Mouse (Mus musculus): ENCODE data around the gene Hist1h2ah. TPM values are rescaled to one million over a fixed set of nuclear protein-coding genes. Genes with fewer than 3 reads are reported as not detected.
A peak's percentile ranks its signal among the peaks of the same experiment; 100 is the strongest.
"Not testable (repeated sequence)": the region's sequence is repeated elsewhere in the genome, so short reads cannot be mapped to it uniquely, and the experiment has no call there.

Hist1h2ah gene
- total and polyA plus RNA-seq, 2 experiments from 2014 or later: 48.9 TPM; not detected in 1

GRCm38 (mm10) chr13:22041142-22041536 lies 5.8 kb upstream of the Hist1h2ah start, which contains the start of gene Hist1h4i:
Gene Hist1h4i, minus strand, starts transcription at chr13:22041362.
- H3K4me3 ChIP-seq (ENCODE audit: low read depth, low read length): peak within 1 kb of the TSS; percentile 40
- H3K27ac ChIP-seq (ENCODE audit: low read depth): peak within 1 kb of the TSS; percentile 79
- H3K36me3 ChIP-seq (replicated peaks; ENCODE audit: control insufficient read depth, insufficient read depth, low read length); H3K9me3 ChIP-seq (replicated peaks; ENCODE audit: control insufficient read depth, low read length); H3K27me3 ChIP-seq (ENCODE audit: control insufficient read depth, insufficient read depth, low read length): not testable (repeated sequence)
- H3K4me1 ChIP-seq (ENCODE audit: control insufficient read depth, insufficient read depth): peaks cover 24% of the 10 kb centered on the region
- H3K9ac ChIP-seq (replicated peaks; ENCODE audit: low read depth, low read length): peak within 1 kb of the TSS; percentile 57
- TF ChIP-seq EP300 (IDR thresholded peaks at IDR 0.05; ENCODE audit: low read depth): peak; percentile 78
- ATAC-seq (ENCODE audit: insufficient read depth, low read depth) (peak; percentile 60), DNase-seq (ENCODE audit: low spot score) (peak; percentile 87)
- peak within 1 kb of the TSS; percentile 57 for H3K4me2 ChIP-seq (ENCODE audit: low read depth, low read length)
- under 1% methylated on average over 23 of the region's 27 CpGs for WGBS

- peak overlapping the region; percentile 25 for H3K9ac ChIP-seq (replicated peaks; ENCODE audit: low read depth, low read length)
- no peaks in the 10 kb centered on the region for H3K36me3 ChIP-seq (replicated peaks; ENCODE audit: control insufficient read depth, insufficient read depth, low read length)
- peak overlapping the region; percentile 79 for H3K27ac ChIP-seq (ENCODE audit: low read depth)
- WGBS: 1% methylated on average over 19 of the region's 24 CpGs
- H3K27me3 ChIP-seq (ENCODE audit: control insufficient read depth, insufficient read depth, low read length): no peaks in the 10 kb centered on the region
- H3K4me2 ChIP-seq (ENCODE audit: low read depth, low read length): peak overlapping the region; percentile 57
- H3K4me1 ChIP-seq (ENCODE audit: control insufficient read depth, insufficient read depth): peaks cover 25% of the 10 kb centered on the region
- H3K9me3 ChIP-seq (replicated peaks; ENCODE audit: control insufficient read depth, low read length): no peaks in the 10 kb centered on the region
- DNase-seq (ENCODE audit: low spot score) (no peak), ATAC-seq (ENCODE audit: insufficient read depth, low read depth) (no peak)
- TF ChIP-seq EP300 (IDR thresholded peaks at IDR 0.05; ENCODE audit: low read depth) (no peak), CTCF (IDR thresholded peaks at IDR 0.05; ENCODE audit: low read depth) (no peak)
- peak overlapping the region; percentile 40 for H3K4me3 ChIP-seq (ENCODE audit: low read depth, low read length)
These were observed 5.2 kb upstream of the Hist1h2ah start for GRCm38 (mm10) chr13:22040464-22041141.

GRCm38 (mm10) chr13:22039951-22040463 lies 4.6 kb upstream of the Hist1h2ah start:
- WGBS: 14% methylated on average over 2 of the region's 2 CpGs
- TF ChIP-seq EP300 (IDR thresholded peaks at IDR 0.05; ENCODE audit: low read depth) (no peak), CTCF (IDR thresholded peaks at IDR 0.05; ENCODE audit: low read depth) (no peak)
- H3K36me3 ChIP-seq (replicated peaks; ENCODE audit: control insufficient read depth, insufficient read depth, low read length): no peaks in the 10 kb centered on the region

GRCm38 (mm10) chr13:22039364-22039763 lies 4.0 kb upstream of the Hist1h2ah start:
- Histone ChIP-seq H3K27ac (ENCODE audit: low read depth) (no peak overlapping the region), H3K4me1 (ENCODE audit: control insufficient read depth, insufficient read depth) (peaks cover 29% of the 10 kb centered on the region), H3K4me2 (ENCODE audit: low read depth, low read length) (no peak overlapping the region), H3K9ac (replicated peaks; ENCODE audit: low read depth, low read length) (no peak overlapping the region), H3K9me3 (replicated peaks; ENCODE audit: control insufficient read depth, low read length) (no peaks in the 10 kb centered on the region), H3K27me3 (ENCODE audit: control insufficient read depth, insufficient read depth, low read length) (no peaks in the 10 kb centered on the region), H3K36me3 (replicated peaks; ENCODE audit: control insufficient read depth, insufficient read depth, low read length) (no peaks in the 10 kb centered on the region), H3K4me3 (ENCODE audit: low read depth, low read length) (no peak overlapping the region)
- DNase-seq (ENCODE audit: low spot score) (no peak), ATAC-seq (ENCODE audit: insufficient read depth, low read depth) (no peak)
- 70% methylated on average over 5 of the region's 5 CpGs for WGBS
- TF ChIP-seq CTCF (IDR thresholded peaks at IDR 0.05; ENCODE audit: low read depth) (no peak), EP300 (IDR thresholded peaks at IDR 0.05; ENCODE audit: low read depth) (no peak)

More at GRCm38 (mm10) chr13:22039951-22040463, 4.6 kb upstream of the Hist1h2ah start:
- Histone ChIP-seq H3K4me1 (ENCODE audit: control insufficient read depth, insufficient read depth) (peaks cover 25% of the 10 kb centered on the region), H3K27me3 (ENCODE audit: control insufficient read depth, insufficient read depth, low read length) (no peaks in the 10 kb centered on the region), H3K9me3 (replicated peaks; ENCODE audit: control insufficient read depth, low read length) (no peaks in the 10 kb centered on the region), H3K4me2 (ENCODE audit: low read depth, low read length) (peak overlapping the region; percentile 57), H3K27ac (ENCODE audit: low read depth) (peak overlapping the region; percentile 79; the same call in 1 of the 2 replicates), H3K9ac (replicated peaks; ENCODE audit: low read depth, low read length) (no peak overlapping the region), H3K4me3 (ENCODE audit: low read depth, low read length) (peak overlapping the region; percentile 40; the same call in 1 of the 2 replicates)
- ATAC-seq (ENCODE audit: insufficient read depth, low read depth) (no peak), DNase-seq (ENCODE audit: low spot score) (no peak)

GRCm38 (mm10) chr13:22037415-22037814 lies 2.0 kb upstream of the Hist1h2ah start:
- Histone ChIP-seq H3K9me3 (replicated peaks; ENCODE audit: control insufficient read depth, low read length) (no peaks in the 10 kb centered on the region), H3K4me2 (ENCODE audit: low read depth, low read length) (no peak overlapping the region), H3K4me1 (ENCODE audit: control insufficient read depth, insufficient read depth) (peaks cover 24% of the 10 kb centered on the region), H3K27ac (ENCODE audit: low read depth) (no peak overlapping the region), H3K36me3 (replicated peaks; ENCODE audit: control insufficient read depth, insufficient read depth, low read length) (no peaks in the 10 kb centered on the region), H3K27me3 (ENCODE audit: control insufficient read depth, insufficient read depth, low read length) (no peaks in the 10 kb centered on the region), H3K9ac (replicated peaks; ENCODE audit: low read depth, low read length) (no peak overlapping the region), H3K4me3 (ENCODE audit: low read depth, low read length) (no peak overlapping the region)
- no peak for ATAC-seq (ENCODE audit: insufficient read depth, low read depth)
- TF ChIP-seq EP300 (IDR thresholded peaks at IDR 0.05; ENCODE audit: low read depth): no peak
- no peak for TF ChIP-seq CTCF (IDR thresholded peaks at IDR 0.05; ENCODE audit: low read depth)
- DNase-seq (ENCODE audit: low spot score): no peak
- WGBS: 75% methylated on average over 2 of the region's 2 CpGs

Data from heart, postnatal 0 days (tissue).